Mouse (Mus musculus): ENCODE results near the gene Pole. TPM values are rescaled to one million over a fixed set of nuclear protein-coding genes. Genes with fewer than 3 reads are reported as not detected.
A peak's percentile ranks its signal among the peaks of the same experiment; 100 is the strongest.

The Pole gene
- 2.2 and 2.3 TPM in 2 replicates for polyA plus RNA-seq (2012; rRNA removed)

DNA sequence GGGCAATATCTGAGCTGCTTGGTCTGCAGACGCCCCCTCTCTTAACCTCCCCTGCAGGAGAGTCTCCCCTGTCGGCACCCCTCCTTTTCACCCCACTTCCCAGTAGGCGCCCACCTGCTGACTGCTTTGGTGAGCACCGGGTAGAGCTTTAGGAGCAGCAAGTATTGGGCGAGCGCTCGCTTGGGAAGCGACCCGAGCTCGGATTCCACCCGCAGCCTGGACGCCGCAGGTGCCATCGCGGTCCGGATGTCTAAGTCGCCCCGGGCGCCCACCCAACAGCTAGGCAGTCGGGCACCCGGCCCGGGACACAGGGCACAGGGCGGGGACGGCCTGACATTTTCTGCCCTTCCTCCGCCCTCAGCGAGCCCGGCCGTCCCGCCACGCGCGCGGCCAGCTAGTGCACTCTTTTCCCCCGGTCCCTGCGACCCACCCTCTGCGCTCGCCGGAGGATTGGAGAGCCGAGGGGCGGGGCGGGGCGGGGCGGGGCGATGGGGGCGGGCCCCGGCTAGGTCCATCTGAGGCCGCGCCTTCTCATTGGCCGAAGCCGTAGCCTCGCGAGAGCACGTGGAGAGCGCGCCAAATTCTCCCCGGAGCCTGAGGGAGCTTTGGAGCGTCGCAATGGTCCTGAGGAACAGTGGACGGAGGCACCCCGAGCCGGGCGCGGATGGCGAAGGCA, at the start of gene Pole, which contains the start of gene Pxmp2:
Gene Pole, plus strand, starts transcription at position 537 of the 676 bp plus-strand sequence.
Gene Pxmp2, minus strand, starts transcription at position 417 of the 676 bp plus-strand sequence.
- peak; percentile 79 for DNase-seq (ENCODE audit: low spot score)

DNA sequence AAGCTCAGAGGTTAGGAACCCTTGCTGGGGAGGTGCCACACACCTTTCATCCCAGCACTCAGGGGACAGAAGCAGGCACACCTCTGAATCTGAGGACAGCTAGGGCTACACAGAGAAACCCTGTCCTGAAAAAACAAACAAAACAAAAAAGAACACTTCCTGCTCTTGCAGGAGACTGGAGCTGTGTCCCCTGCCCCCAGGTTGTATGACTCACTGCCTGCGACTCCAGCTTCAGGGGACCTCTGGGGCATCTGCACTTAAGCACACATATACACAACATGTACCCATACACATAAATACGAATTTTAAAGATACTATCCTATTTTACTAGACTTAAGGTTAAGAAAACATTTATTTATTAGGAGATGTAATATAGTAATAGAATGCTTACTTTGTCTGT, 42.0 kb upstream of the Pole start:
- DNase-seq (ENCODE audit: low spot score) = no peak

DNA sequence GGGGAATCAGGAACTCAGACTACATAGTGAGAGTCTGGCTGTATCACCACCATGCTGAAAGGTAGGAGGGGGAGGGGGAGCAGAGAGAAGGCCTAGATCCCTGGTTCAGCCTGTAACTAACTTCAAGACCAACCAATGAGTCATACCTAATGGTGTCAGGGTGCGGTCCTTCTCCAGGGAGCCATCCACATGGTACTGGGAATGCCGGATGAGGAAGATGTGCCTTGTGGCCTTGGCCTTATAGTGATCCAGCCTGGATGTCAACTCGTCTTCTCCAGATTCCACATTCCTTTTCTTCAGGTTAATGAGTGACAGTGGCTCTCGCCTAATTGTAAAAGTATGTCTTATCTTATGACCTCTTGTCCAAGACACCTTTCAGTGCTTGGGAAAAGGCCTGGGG, 19.2 kb upstream of the Pole start:
- DNase-seq (ENCODE audit: low spot score) = no peak

DNA sequence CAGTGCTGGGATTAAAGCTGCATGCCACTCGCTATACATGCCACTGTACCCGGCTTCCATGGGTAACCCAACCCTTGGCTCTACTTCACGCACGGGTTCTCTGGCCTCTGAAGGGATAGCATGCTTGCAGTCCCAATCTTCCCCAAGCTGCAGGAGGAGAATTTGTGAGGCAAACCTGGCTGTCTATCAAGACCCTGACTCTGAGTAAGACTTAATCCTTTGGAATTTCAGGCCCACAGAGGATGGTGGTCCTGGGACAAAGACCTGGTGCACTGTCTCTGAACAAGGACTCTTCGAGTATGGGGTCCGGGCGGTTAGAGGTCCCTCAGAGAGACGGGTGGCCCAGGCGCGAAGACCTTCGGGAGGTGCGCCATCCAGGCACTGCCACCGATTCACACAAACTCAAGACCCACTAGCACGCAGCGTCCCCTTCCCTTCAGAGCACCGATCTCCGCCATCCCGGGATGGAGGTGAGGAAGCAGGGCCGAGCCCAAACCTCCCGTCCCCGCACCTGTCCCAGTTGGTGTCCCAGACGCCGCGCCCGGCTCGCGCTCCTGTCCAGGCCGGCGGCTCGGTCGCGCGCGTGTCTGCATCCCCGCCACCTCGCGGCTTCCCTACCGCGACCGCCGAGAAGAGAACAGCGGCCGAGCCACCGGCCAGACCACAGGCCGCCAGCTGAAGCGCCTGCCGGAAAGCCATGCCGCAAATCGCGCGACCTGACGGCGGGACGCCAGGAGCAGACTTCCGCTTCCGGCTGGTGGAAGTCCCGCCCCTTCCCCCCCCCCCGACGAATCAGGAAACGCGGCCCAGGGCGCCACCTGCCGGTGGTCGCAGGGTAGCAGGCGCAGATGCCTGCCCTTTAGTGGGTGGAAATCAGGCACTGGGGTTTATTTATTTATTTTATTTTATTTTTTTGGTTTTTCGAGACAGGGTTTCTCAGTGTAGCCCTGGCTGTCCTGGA, 16.7 kb upstream of the Pole start, which contains the start of gene Pgam5:
Gene Pgam5, minus strand, starts transcription at position 773 of the 961 bp plus-strand sequence.
- DNase-seq (ENCODE audit: low spot score) = peak; percentile 87

DNA sequence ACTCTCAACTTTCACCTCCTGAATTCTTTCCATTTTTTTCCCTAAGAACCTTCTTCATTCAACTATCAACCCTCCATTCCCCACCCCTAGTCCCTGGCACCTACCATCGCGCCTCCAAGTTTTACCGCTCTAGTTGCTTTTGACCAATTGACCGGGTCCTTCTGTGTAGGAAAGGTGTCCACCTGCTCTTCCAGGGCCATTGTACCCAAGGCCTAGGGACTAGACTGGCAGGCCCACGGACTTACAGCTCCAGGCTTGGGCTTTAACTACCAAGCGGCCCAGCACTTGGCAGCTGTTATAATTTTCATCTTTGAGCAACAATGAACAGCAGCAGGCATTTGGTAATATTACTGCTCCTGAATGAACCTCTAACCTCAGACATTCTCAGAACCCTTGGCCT, 15.9 kb upstream of the Pole start:
- DNase-seq (ENCODE audit: low spot score) = no peak

DNA sequence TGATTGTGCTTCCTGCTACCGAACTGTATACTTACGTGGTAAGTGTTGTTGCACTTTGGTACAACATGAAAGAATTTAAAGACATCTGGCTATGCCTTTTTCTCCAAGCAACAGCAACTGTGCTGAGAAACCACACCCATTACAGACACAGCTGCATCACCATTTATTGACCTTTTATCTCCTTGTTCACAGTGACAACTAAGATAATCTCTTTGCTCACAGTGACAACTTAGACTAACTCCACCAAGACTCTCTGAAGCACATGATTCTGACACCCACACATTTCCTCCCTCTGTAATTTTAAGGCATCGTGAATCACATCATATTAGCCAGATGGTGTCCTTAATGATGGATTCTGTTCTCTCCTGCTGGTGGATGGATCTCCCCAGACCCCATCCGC, 12.0 kb upstream of the Pole start:
- no peak for DNase-seq (ENCODE audit: low spot score)

DNA sequence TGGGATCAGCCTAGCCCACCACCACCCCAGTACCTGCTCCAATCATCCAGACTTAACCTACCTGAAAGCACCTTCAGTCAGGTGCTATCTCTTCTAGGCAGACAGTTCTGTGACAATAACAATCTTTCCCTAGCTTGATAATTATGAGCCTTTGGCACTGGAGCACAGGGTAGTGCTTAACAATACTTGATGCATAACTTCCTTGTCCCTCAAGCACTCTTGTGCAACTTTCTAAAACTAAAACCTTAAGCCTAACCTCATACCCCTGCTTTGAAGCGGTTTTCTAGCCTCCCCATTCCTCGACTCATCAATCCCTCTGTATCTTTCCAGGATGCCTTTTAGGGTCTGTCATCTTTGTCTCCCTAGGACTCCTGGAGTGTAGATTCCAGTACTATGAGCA, 11.3 kb upstream of the Pole start:
- DNase-seq (ENCODE audit: low spot score) = no peak

DNA sequence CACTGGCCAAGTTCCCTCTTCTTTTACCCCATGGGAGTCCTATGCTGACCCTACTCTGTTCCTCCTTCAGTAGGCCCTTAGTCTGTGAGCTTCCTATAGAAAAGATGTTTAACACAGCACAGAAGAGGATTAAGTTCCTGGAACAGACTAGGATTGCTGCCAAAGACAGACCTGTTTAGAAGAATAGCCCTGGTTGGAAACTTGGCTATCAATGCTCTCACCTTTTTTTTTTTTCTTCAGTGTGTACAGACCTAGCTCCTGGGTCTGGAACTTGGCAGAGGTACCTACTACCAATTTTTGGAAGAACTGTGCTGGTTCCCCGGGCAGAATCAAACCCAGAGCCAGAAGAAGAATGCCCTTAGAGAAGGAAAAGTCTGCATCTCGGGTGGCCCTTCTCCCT, 9.7 kb upstream of the Pole start:
- no peak for DNase-seq (ENCODE audit: low spot score)

DNA sequence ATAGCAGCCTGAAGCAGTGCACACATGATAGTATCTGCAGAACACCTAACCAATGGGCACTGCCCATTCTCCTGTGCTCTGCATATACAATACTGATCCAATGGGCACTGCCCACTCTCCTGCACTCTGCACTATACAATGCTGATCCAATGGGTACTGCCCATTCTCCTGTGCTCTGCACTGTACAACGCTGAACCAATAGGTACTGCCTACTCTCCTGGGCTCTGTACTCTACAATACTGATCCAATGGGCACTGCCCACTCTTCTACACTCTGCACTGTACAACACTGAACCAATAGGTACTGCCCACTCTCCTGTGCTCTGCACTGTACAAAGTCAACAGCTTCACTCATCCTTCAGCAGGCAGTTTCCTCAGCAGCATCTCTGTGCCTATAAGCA, 9.2 kb upstream of the Pole start:
- DNase-seq (ENCODE audit: low spot score) = no peak

DNA sequence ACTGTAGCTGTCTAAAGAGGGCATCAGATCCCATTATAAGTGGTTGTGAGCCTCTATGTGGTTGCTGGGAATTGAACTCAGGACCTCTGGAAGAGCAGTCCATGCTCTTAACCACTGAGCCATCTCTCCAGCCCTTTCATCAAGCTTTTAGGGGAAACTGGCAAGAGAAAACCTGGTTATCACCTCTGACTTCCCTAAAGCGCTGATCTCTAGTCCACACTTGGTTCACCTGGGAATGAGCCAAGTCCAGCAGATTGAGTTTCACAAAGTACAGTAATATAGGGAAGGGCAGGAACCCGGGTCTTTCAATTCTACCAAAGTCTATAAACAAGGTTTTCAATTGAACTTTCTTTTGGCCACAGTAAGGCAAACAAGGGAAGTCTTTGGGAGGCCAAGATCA, 4.1 kb upstream of the Pole start:
- no peak for DNase-seq (ENCODE audit: low spot score)

DNA sequence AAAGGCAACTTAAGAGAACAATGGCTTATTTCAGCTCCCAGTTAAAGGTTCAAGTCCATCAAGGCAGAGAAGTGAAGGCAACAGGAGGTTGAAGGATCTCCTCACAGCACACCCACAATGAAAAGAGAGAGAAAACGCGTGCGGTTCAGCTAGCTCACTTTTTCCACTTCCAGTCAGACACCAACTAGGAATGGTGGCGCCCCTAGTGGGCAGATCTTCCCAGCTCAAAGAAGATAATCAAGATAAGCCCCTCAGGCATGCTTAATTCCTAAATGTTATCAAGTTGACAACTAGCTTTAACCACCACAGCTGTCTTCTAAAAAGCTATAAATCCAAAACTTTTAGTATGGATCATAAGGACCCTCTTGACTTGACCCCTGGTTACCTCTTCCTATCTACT, 1.6 kb upstream of the Pole start:
- no peak for DNase-seq (ENCODE audit: low spot score)

DNA sequence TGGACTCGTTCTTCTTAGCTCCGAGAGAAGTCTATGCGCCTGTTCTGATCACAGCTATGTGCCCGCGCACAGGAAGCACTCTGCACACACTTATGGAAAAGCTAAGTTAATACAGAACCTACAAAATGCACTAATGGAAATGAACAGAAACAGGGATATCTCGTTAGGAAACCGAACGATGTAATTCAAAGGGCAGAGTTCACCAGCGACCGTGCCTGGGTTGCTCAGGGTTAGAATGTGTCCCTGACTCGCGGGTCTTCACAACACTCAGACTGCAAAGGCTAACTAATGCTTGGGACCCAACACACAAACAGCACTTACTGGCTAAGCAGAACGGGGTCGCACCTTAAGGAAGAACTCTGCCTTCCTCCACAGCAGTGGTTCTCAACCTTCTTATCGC, 950 bp upstream of the Pole start:
- DNase-seq (ENCODE audit: low spot score) = no peak

DNA sequence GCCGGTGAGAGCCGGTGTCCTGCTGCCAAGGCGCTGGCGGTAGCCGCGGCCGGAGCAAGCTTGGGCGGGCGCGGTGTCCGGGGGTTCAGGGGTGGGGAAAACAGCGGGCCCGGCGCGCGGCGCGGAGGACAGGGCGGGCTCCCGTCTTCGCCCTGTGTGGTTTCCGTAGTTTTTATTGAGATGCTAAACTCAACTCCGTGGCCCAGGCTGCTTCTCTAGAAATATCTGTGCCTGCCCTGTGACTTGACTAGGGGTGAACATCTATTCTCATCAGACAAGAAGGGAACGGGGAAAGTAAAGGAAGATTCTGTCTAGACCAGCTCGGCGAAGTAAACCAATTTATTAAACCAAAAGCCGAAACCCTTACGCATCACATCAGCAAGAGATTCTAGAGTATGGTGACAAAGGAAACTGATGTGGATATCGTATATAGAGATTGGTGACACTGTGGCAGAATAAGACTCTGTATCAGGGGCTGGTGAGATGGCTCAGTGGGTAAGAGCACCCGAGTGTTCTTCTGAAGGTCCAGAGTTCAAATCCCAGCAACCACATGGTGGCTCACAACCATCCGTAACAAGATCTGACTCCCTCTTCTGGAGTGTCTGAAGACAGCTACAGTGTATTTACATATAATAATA, 459 bp downstream of the Pole start:
- DNase-seq (ENCODE audit: low spot score) = no peak

DNA sequence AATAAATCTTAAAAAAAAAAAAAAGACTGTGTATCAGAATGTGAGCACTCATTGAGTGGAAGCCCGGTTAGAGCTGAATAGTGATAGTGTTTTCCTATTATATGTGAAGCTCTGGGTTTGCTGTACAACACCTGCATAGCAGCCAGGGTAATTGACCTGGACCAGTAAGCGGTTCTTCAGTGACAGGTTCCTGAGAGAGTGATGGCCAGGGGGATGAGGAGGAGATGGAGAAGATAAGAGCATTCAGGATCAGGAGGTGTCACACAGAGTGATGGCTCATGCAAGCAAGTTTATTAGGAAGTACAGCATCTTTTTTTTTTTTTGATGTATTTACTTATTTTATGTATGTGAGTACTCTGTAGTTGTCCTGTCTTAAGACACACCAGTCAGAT, 974 bp downstream of the Pole start:
- no peak for DNase-seq (ENCODE audit: low spot score)

DNA sequence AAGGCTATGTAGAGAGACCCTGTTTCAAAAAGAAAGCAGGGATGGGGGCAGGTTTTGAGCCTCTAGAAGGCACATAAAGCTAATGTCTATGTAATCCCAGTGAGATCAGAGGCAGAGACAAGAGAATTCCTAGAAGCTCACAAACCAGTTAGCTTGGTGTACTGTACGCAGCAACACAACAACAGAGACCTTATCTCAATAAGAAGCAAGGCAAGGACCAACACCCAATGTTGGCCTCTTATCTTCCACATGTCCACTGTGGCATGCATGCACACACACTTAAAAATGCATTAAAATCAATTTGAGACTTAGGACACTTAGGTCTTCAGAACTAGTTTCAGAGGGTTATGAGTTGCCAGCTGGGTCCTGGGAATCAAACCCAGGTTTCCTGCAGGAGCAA, 5.5 kb downstream of the Pole start:
- no peak for DNase-seq (ENCODE audit: low spot score)

DNA sequence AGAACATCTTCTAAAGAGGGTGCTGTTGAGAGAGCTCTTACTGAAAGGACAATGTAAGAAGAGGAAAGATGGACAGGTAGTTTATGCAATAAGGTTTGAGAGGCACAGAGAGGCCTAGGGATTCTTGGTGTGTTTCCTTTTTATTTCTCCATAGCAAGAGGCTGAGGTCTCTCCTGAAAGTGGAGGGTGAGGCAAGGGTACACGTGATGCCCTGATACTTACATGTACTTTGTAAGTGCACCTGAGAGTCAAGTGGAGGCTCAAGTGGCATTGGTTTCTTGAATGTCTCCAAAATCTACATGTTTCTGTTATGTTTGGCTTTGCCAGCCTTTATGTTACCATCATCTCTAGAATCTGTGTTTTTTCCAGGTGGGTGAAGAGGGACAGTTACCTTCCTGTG, 10.5 kb downstream of the Pole start:
- no peak for DNase-seq (ENCODE audit: low spot score)

DNA sequence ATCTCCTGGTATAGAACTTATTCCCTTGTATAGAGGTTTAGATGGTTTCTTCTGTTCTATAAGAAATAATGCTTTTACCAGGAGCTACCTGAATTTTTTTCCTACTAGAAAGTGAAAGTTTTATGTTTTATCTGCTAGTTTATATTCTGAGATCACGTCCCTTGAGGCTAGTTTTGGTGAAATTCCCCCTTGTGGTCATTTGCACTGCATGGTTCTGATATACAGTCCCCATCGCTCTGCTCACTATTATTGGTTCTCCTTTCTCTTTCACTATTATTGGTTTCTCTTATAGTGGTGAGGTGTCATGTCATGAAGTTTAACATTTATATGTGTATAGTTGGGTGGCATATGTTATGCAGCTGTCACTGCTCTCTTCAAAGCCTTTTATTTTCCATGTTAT, 14.5 kb downstream of the Pole start:
- no peak for DNase-seq (ENCODE audit: low spot score)

DNA sequence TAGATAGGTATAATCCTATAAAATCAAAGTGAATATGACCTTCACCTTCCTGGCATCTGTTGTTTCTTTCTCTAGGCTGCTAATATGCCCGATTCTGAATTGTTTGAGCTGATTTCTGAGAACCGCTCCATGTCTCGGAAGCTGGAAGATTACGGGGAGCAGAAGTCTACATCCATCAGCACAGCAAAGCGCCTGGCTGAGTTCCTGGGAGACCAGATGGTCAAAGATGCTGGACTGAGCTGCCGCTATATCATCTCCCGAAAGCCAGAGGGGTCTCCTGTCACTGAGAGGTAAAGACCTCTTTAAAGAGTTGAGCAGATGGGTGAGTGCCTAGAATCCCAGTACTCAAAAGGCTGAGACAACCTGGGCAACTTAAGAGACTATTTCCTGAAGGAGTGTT, 22.8 kb downstream of the Pole start:
- no peak for DNase-seq (ENCODE audit: low spot score)

DNA sequence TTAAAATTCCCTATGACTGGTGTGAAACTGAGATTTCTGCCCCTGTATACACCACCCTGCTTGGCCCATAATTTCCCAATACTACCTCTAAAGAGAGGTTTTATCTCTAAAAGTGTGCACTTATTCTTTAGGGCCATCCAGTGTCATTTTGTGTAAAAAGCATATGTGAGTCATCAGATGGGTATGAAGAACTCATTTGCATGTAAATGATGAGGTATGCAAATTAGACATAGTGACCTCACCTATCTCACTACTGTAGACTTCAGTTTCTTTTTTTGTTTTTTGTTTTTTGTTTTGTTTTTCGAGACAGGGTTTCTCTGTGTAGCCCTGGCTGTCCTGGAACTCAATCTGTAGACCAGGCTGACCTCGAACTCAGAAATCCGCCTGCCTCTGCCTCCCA, 27.0 kb downstream of the Pole start:
- DNase-seq (ENCODE audit: low spot score) = no peak

DNA sequence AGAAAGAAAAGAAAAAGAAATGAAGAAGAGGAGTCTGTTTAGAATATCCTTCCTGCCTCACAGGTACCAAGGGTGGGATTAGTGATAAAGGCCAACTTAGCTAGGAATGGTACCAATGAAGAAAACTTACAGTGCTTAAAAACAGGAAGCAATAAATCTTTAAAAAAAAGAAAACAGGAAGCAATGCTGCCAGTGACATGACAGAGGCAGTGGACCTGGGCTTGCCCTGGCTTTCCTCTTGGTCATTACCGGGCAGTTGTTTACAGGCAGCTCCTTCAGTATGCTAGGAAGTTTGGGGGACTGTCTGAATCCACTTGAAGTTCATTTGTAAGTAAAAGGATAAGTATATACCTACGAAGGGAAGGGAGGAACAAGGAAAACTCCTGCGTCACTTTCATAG, 44.4 kb downstream of the Pole start:
- DNase-seq (ENCODE audit: low spot score) = no peak

DNA sequence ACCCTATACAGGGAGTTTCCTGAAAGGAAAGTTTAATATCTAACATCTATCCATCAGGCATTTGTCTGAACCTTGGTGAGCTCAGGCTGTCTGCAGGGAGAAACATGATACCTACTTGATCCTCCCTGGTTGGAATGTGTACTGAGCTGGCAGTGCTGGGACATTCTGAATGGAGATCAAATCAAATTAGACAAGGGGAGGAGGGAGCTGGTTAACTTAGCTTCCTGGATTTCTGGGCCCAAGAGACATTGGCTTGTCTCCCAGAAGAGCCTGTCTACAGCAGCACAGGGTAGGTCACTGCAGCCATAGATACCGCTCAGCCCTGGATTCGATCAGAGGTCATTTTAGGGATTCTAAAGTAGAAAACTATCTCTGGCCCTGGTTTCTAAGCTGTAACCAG, 52.7 kb downstream of the Pole start:
- no peak for DNase-seq (ENCODE audit: low spot score)

DNA sequence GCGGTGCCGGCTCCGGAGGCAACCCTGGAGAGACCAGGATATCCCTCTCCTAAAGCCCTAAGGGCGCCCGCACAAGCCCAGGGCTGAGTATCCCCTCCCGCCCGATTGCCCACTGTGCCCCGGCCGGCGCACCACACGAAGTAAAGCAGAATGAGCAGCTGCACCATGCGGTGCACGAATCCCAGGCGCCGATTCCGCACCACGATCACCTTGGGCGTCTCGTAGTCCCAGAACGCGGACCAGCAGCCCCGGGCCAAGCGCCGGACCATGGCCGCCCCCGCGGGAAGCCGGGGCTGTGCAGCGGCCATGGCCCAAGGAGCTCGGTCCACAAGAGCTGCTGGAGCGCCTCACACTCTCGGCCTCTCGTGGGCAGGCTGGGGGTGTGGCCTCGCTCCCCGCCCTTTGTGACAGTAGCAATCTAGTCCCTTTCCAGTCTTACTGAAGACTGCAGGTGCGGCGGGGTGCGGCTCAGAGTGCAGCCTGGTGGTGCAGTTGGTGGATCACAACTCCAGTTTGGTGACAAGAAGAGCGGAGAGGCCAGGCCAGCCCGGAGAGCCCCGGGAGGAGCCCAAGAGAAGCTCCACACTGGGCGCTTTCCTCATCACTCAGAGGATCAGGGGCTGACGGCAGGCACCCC, 56.7 kb downstream of the Pole start, which contains the start of gene P2rx2:
Gene P2rx2, minus strand, starts transcription at position 565 of the 637 bp plus-strand sequence.
- DNase-seq (ENCODE audit: low spot score) = peak; percentile 37
